Mouse (Mus musculus) bone marrow, adult 2 months (tissue): ENCODE measurements around the gene Mpdu1. TPM values are rescaled to one million over a fixed set of nuclear protein-coding genes. Genes with fewer than 3 reads are reported as not detected.
A peak's percentile ranks its signal among the peaks of the same experiment; 100 is the strongest.

Source experiments
- H3K27ac ChIP-seq: fragments of 200-500 bp; 2 replicates; pipeline ENCODE4 v1.5.1; 2012; ENCODE audit warnings: low read depth, mild to moderate bottlenecking, control low read depth, inconsistent platforms, low read length; ENCODE audit not compliant: control insufficient read depth, poor library complexity, insufficient read depth
- H3K4me1 ChIP-seq: fragments of 200-500 bp; 2 replicates; pipeline ENCODE4 v1.6.1; 2011; ENCODE audit warnings: low read length; ENCODE audit not compliant: control insufficient read depth, insufficient read depth
- H3K4me3 ChIP-seq: fragments of 200-500 bp; replicated peaks from 2 replicates; pipeline ENCODE3; 2011; ENCODE audit warnings: mild to moderate bottlenecking, low read depth, low read length, control low read depth; ENCODE audit not compliant: control insufficient read depth
- CTCF ChIP-seq: fragments of 200-500 bp; IDR thresholded peaks from 2 replicates; pipeline ENCODE4 v1.5.1; 2011; ENCODE audit warnings: low read length, control low read depth; ENCODE audit not compliant: control insufficient read depth, insufficient read depth
- POLR2A ChIP-seq: fragments of 200-500 bp; IDR thresholded peaks from 2 replicates; pipeline ENCODE4 v1.6.1; 2011; ENCODE audit warnings: low read depth, mild to moderate bottlenecking, control low read depth, low read length, borderline replicate concordance; ENCODE audit not compliant: control insufficient read depth
- WGBS: fragments of 180-500 bp; shearing (Covaris S2); methylation state at CpG from one replicate; pipeline ENCODE4 v1.1.7; 2018; 5-methylcytosine and 5-hydroxymethylcytosine counted together
- polyA plus RNA-seq: library from polyadenylated mRNA; stranded (reverse); fragments of >200 nt; gene quantifications from 2 replicates; pipeline ENCODE4 v1.2.4, GENCODE M21; 2011; ENCODE audit warnings: low replicate concordance; ENCODE audit not compliant: missing spikeins, insufficient read depth, insufficient read length

Mpdu1 gene
- polyA plus RNA-seq, 1 experiment = 109 TPM

DNA sequence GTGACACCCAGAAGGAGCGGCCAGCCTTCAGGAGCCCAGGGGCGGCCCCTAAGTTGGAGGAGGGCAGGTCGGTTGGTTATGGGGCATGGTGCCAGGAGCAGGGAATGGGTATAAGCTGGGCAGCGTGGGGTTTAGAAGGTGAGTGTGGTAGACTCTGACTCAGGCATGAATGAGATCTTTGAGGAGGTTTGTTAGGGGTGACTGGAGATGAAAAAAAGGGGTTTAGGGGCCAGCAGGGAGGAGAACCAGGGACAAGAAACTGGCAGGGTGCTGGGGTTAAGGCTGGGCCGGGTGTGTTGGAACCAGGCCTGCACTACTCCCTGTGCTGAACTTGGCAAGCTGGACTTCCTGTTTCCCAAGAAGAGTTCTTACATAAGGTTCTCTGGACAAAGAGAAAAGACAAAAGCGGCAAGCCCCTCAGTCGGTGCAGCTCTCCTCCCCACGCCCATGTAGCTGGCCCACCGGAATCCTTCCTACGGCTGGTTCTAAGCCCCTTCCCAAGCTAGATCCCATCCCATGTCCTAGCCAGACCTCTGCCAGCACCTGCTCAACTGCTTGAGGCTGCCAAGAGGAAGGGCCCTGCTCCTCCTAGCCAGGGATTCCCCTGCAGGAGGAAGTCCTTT, 23.2 kb upstream of the Mpdu1 start, which contains the start of gene Tnfsf13:
Gene Tnfsf13, minus strand, starts transcription at position 259 of the 623 bp plus-strand sequence.
- 17% methylated on average over 10 of the region's 10 CpGs for WGBS
- H3K4me1 ChIP-seq = peaks cover 3% of the 10 kb centered on the region
- peak within 1 kb of the TSS; percentile 38 for H3K4me3 ChIP-seq
- TF ChIP-seq POLR2A = no peak; the same call in 1 of the 2 replicates
- no peak for TF ChIP-seq CTCF
- H3K27ac ChIP-seq = peak within 1 kb of the TSS; percentile 86

DNA sequence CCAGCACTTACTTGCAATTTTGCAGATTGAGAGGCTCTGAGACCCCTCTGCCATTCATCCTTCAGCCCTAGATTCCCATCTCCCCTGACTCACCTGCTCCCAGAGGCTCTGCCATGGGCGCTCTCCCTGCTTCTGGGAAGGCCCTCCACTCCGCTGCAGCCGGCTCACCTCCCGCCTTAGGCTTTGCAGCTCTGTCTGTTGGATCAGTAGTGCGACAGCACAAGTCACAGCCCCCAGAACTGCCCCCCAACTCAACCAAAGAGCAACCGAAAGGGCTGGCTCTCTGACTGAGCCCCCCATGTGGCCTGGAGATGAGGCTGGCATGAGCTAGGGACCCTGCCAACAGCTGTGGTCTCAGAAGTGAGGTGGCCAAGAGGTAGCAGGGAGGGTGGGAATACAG, 22.5 kb upstream of the Mpdu1 start:
- no peak for TF ChIP-seq POLR2A
- TF ChIP-seq CTCF = no peak
- H3K4me1 ChIP-seq = peaks cover 3% of the 10 kb centered on the region
- H3K4me3 ChIP-seq = peak overlapping the region; percentile 19
- WGBS = 56% methylated on average over 6 of the region's 6 CpGs
- H3K27ac ChIP-seq = peak overlapping the region; percentile 86

DNA sequence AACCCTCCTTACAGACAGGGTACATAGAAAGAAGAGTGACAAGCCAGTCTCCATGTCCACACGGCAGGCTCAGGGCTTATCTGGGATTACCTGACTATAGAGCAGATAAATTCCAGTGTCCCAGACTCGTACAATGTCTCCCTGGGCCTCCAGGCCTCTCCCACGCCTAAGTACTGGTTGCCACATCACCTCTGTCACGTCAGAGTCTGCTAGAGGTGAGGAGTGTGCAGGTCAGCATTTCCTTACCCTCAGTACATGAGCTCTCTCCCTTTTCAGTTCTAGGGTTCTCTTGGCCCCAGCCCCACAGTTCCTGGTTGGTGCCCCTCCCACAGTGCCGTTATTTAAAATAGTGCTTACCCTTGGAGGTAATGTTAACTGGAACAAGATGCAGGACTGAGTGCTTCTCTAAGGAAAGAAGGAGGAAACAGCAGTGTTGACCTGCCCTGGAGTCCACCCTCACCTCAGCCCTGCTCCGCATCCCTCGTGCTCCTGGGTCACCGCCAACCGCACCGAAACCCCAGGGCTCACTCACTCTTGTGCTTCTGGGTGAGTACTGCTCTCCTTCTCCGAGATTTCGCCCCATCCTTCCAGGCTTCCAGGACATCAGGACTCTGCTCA, 21.8 kb upstream of the Mpdu1 start:
- Histone ChIP-seq H3K4me1 (peaks cover 3% of the 10 kb centered on the region), H3K4me3 (peak overlapping the region; percentile 39), H3K27ac (peak overlapping the region; percentile 9)
- no peak for TF ChIP-seq CTCF
- TF ChIP-seq POLR2A = no peak
- WGBS = 62% methylated on average over 12 of the region's 12 CpGs

DNA sequence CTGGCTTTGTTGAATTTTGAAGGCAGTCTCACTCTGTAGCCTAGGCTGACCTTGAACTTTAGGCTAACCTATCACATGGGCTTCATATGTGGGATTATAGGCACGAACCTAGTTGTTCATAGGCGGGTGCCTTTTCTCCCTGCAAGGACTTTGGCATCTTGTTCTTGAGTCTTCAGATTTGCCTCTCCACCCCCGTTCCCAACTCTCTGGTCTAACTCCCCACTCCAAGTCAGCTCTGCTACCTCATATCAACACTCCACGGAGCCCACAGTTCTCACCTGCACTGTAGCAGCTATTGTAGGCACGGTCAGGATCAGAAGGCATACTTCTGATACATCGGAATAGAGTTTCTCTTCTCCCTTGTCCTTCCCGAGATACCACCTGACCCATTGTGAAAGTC, 21.1 kb upstream of the Mpdu1 start:
- WGBS = 78% methylated on average over 7 of the region's 7 CpGs
- Histone ChIP-seq H3K4me1 (peaks cover 3% of the 10 kb centered on the region), H3K27ac (no peak overlapping the region), H3K4me3 (no peak overlapping the region)
- TF ChIP-seq POLR2A = no peak
- TF ChIP-seq CTCF = no peak

DNA sequence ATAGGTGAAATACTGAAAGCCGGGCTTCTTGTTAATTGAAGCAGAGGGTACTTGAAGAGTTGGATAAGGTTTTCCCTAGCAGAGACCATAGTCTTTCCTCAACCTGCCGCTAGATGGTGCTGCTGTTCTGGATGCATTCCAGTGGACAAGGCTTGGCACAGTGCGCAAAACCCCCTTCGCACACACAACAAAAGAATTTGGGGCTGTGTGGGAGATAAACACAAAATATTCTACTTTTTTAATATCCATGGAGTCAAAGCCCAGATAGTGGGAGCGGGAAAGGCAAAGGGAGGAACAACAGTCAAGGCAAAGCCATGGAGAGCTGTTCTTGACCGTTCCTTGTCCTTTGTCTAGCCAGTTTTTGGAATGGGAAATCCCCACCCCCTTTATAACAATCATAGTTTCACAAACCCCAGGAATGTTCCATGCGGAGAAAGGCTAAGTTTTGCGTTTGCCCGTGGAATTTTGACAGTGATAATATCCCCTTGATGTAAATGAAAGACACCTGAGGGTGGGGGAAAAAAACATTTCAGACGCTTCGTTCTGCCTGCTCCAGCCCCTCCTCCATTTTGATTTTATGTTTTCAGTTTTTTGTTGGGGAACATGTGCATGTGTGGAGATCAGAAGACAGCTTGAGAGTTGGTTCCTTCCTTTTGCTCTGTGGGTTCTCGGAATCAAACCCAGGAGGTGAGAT, 20.5 kb upstream of the Mpdu1 start:
- no peak overlapping the region for H3K27ac ChIP-seq
- WGBS = 32% methylated on average over 12 of the region's 12 CpGs
- TF ChIP-seq CTCF (peak; percentile 94), POLR2A (no peak)
- H3K4me1 ChIP-seq = peaks cover 3% of the 10 kb centered on the region
- no peak overlapping the region for H3K4me3 ChIP-seq

DNA sequence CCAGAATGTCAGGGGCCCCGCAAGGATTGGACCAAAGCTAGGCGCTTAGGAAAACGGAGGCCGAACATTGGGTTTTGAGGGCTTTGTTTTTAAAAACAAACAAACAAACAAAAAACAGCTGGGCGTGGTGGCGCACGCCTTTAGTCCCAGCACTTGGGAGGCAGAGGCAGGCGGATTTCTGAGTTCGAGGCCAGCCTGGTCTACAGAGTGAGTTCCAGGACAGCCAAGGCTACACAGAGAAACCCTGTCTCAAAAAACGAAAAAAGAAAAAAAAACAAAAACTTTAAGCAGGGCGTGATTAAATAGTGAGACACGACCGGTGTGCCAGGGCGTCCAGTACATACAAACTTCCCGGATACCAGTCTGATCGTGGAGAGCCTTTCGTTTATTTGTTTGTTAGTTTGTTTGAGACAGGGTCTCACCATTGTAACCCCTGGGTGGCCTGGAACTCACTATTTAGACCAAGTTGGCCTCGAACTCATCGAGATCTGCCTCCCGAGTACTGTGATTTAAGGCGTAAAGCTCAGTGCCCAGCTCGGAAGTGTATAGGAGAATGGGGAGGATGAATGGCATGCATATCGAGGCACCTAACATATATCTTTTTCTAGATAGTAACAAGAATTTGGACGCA, 19.9 kb upstream of the Mpdu1 start:
- no peak for TF ChIP-seq POLR2A
- no peak for TF ChIP-seq CTCF
- Histone ChIP-seq H3K4me3 (peak overlapping the region; percentile 76), H3K4me1 (peaks cover 3% of the 10 kb centered on the region), H3K27ac (peak overlapping the region; percentile 90)
- 20% methylated on average over 24 of the region's 24 CpGs for WGBS

DNA sequence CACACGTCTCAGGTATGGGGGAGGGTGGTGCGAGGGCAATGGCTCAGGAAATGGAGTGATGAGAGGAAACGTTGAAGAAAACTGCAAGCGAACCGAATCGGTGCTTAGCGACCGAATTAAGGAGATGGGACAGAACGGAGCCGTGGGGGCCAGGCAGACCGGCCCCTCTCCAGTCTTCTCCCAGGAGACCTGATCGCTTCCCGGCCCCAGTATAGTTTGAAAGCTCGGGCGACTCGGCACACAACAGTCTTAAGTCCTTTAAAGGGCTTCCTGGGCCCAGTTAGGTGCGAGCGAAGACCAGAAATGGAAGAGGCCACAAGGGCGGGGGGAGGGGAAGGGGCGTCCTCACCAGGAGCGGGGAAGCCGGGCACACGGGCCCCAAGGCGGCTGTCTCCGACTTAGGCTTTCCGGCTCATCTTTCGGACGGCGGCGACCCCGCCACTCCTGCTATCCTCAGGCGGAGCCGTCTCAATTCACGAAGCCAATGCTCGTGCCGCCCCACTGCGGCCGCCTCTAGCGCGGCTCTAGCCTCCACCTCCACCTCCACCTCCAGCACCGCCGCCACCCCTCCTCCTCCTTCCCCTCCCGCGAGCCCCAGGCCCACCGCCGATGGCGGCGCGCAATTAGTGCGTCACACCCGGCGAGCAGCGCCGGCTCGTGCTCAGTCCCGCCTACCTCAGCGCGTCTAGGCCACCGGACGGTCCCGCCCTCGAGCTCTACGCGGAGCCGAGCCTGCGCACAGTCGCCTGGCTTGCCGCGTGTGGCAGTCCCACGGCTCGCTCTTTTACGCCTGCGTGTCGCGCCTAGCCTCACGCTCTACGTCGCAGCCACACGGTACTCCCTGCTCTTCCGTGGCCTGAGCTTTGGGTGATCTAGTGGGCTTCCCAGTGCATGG, 19.1 kb upstream of the Mpdu1 start, which contains the start of gene Senp3:
Gene Senp3, minus strand, starts transcription at position 771 of the 895 bp plus-strand sequence.
- under 1% methylated on average over 78 of the region's 80 CpGs for WGBS
- Histone ChIP-seq H3K27ac (peak within 1 kb of the TSS; percentile 90), H3K4me1 (peaks cover 3% of the 10 kb centered on the region), H3K4me3 (peak within 1 kb of the TSS; percentile 76)
- peak; percentile 85 for TF ChIP-seq POLR2A
- TF ChIP-seq CTCF = no peak
